9 mouse cellular contexts compared by ENCODE assay signal in the genomic region with DNA sequence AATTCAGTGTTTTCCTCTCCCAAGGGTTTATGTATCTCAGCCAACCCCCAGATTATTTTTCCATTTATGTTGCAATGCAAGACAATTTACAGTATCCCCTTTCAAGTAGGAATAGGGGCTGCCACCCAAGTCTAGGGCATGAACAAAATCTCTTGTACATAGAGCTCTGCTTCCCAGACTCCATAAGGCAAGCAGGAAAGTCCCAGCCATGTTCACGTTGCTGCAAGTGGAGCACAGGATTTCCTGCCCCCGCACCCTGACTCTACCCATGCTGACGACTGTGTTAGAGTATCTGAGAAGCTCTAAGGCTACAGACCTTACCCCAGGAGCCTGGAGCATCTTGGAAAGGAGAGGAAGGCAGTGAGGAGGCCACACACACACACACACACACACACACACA. TPM values are rescaled to one million over a fixed set of nuclear protein-coding genes. Genes with fewer than 3 reads are reported as not detected.
DNase-seq lines count a peak whose midpoint lies in the region; ATAC-seq and TF ChIP-seq lines count a peak whose summit lies in the region.
"Had no signal": no experiment of that assay in that cellular context is flagged by ENCODE, and none has a peak within 500 bp of the region (broad histone marks: within the 10 kb centered on the region; RNA-seq: fewer than 3 reads in every experiment).

No protein-coding gene starts in this region.

- H3K9me3 ChIP-seq in hindbrain, embryonic 12.5 days (replicated peaks): no peaks in the 10 kb centered on the region
- no peaks in the 10 kb centered on the region for H3K9me3 ChIP-seq in hindbrain, embryonic 11.5 days (ENCODE audit: control insufficient read depth, low read length)
- no peaks in the 10 kb centered on the region for H3K9me3 ChIP-seq in heart, embryonic 15.5 days (replicated peaks)
- no peaks in the 10 kb centered on the region for H3K9me3 ChIP-seq in midbrain, embryonic 13.5 days

- intact Hi-C loops in gastrocnemius, postnatal 14 days (cut with DNase I; ENCODE audit: low total_unique reads): no loop called here

- no peaks in the 10 kb centered on the region for H3K36me3 ChIP-seq in hindbrain, embryonic 12.5 days
- no peaks in the 10 kb centered on the region for H3K36me3 ChIP-seq in hindbrain, embryonic 11.5 days (ENCODE audit: control insufficient read depth, insufficient read depth, low read length)
- no peaks in the 10 kb centered on the region for H3K36me3 ChIP-seq in heart, embryonic 15.5 days
- no peaks in the 10 kb centered on the region for H3K36me3 ChIP-seq in midbrain, embryonic 13.5 days

- H3K4me3 ChIP-seq in hindbrain, embryonic 12.5 days: no peak overlapping the region
- H3K4me3 ChIP-seq in hindbrain, embryonic 11.5 days (ENCODE audit: low read depth, low read length): no peak overlapping the region
- H3K4me3 ChIP-seq in bone marrow, adult 2 months (replicated peaks; ENCODE audit: control insufficient read depth, low read depth, low read length): no peak overlapping the region
- H3K4me3 ChIP-seq in heart, embryonic 15.5 days: no peak overlapping the region
- no peak overlapping the region for H3K4me3 ChIP-seq in midbrain, embryonic 13.5 days (replicated peaks)

- TF ChIP-seq CTCF in bone marrow, adult 2 months (IDR thresholded peaks at IDR 0.05; ENCODE audit: control insufficient read depth, insufficient read depth, low read length): no peak

- H3K27ac ChIP-seq in hindbrain, embryonic 12.5 days: 0 out of 2 replicates have a peak overlapping the region, but pooled peaks have one; percentile 24
- H3K27ac ChIP-seq in hindbrain, embryonic 11.5 days (ENCODE audit: low read depth, low read length): no peak overlapping the region
- peak overlapping the region; percentile 51 for H3K27ac ChIP-seq in bone marrow, adult 2 months (ENCODE audit: control insufficient read depth, insufficient read depth, low read depth, low read length, poor library complexity)
- H3K27ac ChIP-seq in heart, embryonic 15.5 days: peak overlapping the region; percentile 92
- H3K27ac ChIP-seq in midbrain, embryonic 13.5 days: peak overlapping the region; percentile 51

- H3K4me2 ChIP-seq in hindbrain, embryonic 12.5 days (replicated peaks): no peak overlapping the region
- H3K4me2 ChIP-seq in hindbrain, embryonic 11.5 days (replicated peaks; ENCODE audit: low read depth, low read length): no peak overlapping the region
- H3K4me2 ChIP-seq in heart, embryonic 15.5 days: peak overlapping the region; percentile 23; the same call in 1 of the 2 replicates
- no peak overlapping the region for H3K4me2 ChIP-seq in midbrain, embryonic 13.5 days (replicated peaks)

- H3K27me3 ChIP-seq in hindbrain, embryonic 12.5 days: no peaks in the 10 kb centered on the region
- H3K27me3 ChIP-seq in hindbrain, embryonic 11.5 days (ENCODE audit: control insufficient read depth, insufficient read depth, low read length): no peaks in the 10 kb centered on the region
- no peaks in the 10 kb centered on the region for H3K27me3 ChIP-seq in heart, embryonic 15.5 days
- H3K27me3 ChIP-seq in midbrain, embryonic 13.5 days: no peaks in the 10 kb centered on the region

- ATAC-seq in hindbrain, embryonic 12.5 days (ENCODE audit: low FRiP score): no peak
- no peak for ATAC-seq in hindbrain, embryonic 11.5 days (ENCODE audit: low FRiP score)
- no peak; the same call in 1 of the 2 replicates for ATAC-seq in heart, embryonic 15.5 days (replicated peaks; ENCODE audit: insufficient number of reproducible peaks, insufficient read depth, low FRiP score, low read depth)
- no peak for ATAC-seq in midbrain, embryonic 13.5 days

- DNase-seq in hindbrain, embryonic 11.5 days (ENCODE audit: low spot score): no peak
- no peak for DNase-seq in gastrocnemius, postnatal 14 days
- no peak for DNase-seq in right cerebral cortex, postnatal 4 days
- DNase-seq in spleen, postnatal 14 days (ENCODE audit: low spot score in 2 of 2): no peak
- DNase-seq: kidney, adult 11 months had no signal

- H3K4me1 ChIP-seq in hindbrain, embryonic 12.5 days: peaks cover 15% of the 10 kb centered on the region
- H3K4me1 ChIP-seq in hindbrain, embryonic 11.5 days (replicated peaks; ENCODE audit: control insufficient read depth, insufficient read depth, low read length): no peaks in the 10 kb centered on the region
- H3K4me1 ChIP-seq in bone marrow, adult 2 months (ENCODE audit: control insufficient read depth, insufficient read depth, low read length): peaks cover 2% of the 10 kb centered on the region; the same call in 1 of the 2 replicates
- peaks cover 40% of the 10 kb centered on the region for H3K4me1 ChIP-seq in heart, embryonic 15.5 days (replicated peaks)
- peaks cover 13% of the 10 kb centered on the region for H3K4me1 ChIP-seq in midbrain, embryonic 13.5 days (replicated peaks)

- no peak for TF ChIP-seq POLR2A in bone marrow, adult 2 months (IDR thresholded peaks at IDR 0.05; ENCODE audit: borderline replicate concordance, control insufficient read depth, low read depth, low read length)

- 68% methylated on average over 3 of the region's 3 CpGs for WGBS in hindbrain, embryonic 12.5 days
- WGBS in hindbrain, embryonic 11.5 days: 52% methylated on average over 3 of the region's 3 CpGs
- 32% methylated on average over 3 of the region's 3 CpGs for WGBS in bone marrow, adult 2 months
- WGBS in heart, embryonic 15.5 days: 15% methylated on average over 3 of the region's 3 CpGs
- WGBS in midbrain, embryonic 13.5 days: 65% methylated on average over 3 of the region's 3 CpGs

- no peak overlapping the region for H3K9ac ChIP-seq in hindbrain, embryonic 12.5 days
- H3K9ac ChIP-seq in hindbrain, embryonic 11.5 days (ENCODE audit: low read depth, low read length): no peak overlapping the region
- H3K9ac ChIP-seq in heart, embryonic 15.5 days: no peak overlapping the region
- H3K9ac ChIP-seq in midbrain, embryonic 13.5 days (replicated peaks): no peak overlapping the region; the same call in 1 of the 2 replicates

RNA-seq across cellular contexts. Expression of a gene that starts 11.7 kb away (rescaled TPM):
- 2.6 and 3.6 TPM in 2 replicates for polyA plus RNA-seq in hindbrain, embryonic 12.5 days (2016; fragmentation: Nextera tagmentation; extraction: Ambion mirVana)
- polyA plus RNA-seq in hindbrain, embryonic 11.5 days (2014; fragmentation: Nextera tagmentation; extraction: Ambion mirVana): 1.9 and 2.3 TPM in 2 replicates
- 43.9 and 119 TPM in 2 replicates for polyA plus RNA-seq in bone marrow, adult 2 months (2011; ENCODE audit: insufficient read depth, insufficient read length, low replicate concordance, missing spikeins)
- polyA plus RNA-seq in heart, embryonic 15.5 days (2015; fragmentation: Nextera tagmentation; extraction: Ambion mirVana): 2.1 and 6.9 TPM in 2 replicates
- 1.1 and 1.2 TPM in 2 replicates for polyA plus RNA-seq in midbrain, embryonic 13.5 days (2015; fragmentation: Nextera tagmentation; extraction: Ambion mirVana)
- 1 to 10 TPM; 6.0 to 8.4 TPM for total RNA-seq in gastrocnemius, postnatal 14 days (2021)

RNA-seq across cellular contexts. Expression of a gene that starts 17.7 kb away (rescaled TPM):
- polyA plus RNA-seq in hindbrain, embryonic 12.5 days (2016; fragmentation: Nextera tagmentation; extraction: Ambion mirVana): 0.36 and 0.52 TPM in 2 replicates
- 0.12 and 0.38 TPM in 2 replicates for polyA plus RNA-seq in hindbrain, embryonic 11.5 days (2014; fragmentation: Nextera tagmentation; extraction: Ambion mirVana)
- polyA plus RNA-seq in bone marrow, adult 2 months (2011; ENCODE audit: insufficient read depth, insufficient read length, low replicate concordance, missing spikeins): 0.82 and 1.0 TPM in 2 replicates
- polyA plus RNA-seq in heart, embryonic 15.5 days (2015; fragmentation: Nextera tagmentation; extraction: Ambion mirVana): 4.7 and 9.0 TPM in 2 replicates
- polyA plus RNA-seq in midbrain, embryonic 13.5 days (2015; fragmentation: Nextera tagmentation; extraction: Ambion mirVana): 0.58 and 0.62 TPM in 2 replicates
- 1 to 10 TPM in 1 of 2 experiments, under 1 TPM in 1; 0.80 to 1.4 TPM for total RNA-seq in gastrocnemius, postnatal 14 days (2021)

RNA-seq across cellular contexts. Expression of a gene that starts 21.9 kb away (rescaled TPM):
- 15.7 TPM in 2 replicates for polyA plus RNA-seq in hindbrain, embryonic 12.5 days (2016; fragmentation: Nextera tagmentation; extraction: Ambion mirVana)
- 14.6 and 16.2 TPM in 2 replicates for polyA plus RNA-seq in hindbrain, embryonic 11.5 days (2014; fragmentation: Nextera tagmentation; extraction: Ambion mirVana)
- polyA plus RNA-seq in bone marrow, adult 2 months (2011; ENCODE audit: insufficient read depth, insufficient read length, low replicate concordance, missing spikeins): 1.8 and 2.8 TPM in 2 replicates
- 10.7 and 11.9 TPM in 2 replicates for polyA plus RNA-seq in heart, embryonic 15.5 days (2015; fragmentation: Nextera tagmentation; extraction: Ambion mirVana)
- polyA plus RNA-seq in midbrain, embryonic 13.5 days (2015; fragmentation: Nextera tagmentation; extraction: Ambion mirVana): 14.2 and 15.4 TPM in 2 replicates
- total RNA-seq in gastrocnemius, postnatal 14 days (2021): 1 to 10 TPM; 2.3 to 3.2 TPM

RNA-seq across cellular contexts. Expression of a gene that starts 36.9 kb away (rescaled TPM):
- 3.0 and 3.5 TPM in 2 replicates for polyA plus RNA-seq in hindbrain, embryonic 12.5 days (2016; fragmentation: Nextera tagmentation; extraction: Ambion mirVana)
- polyA plus RNA-seq in hindbrain, embryonic 11.5 days (2014; fragmentation: Nextera tagmentation; extraction: Ambion mirVana): 3.1 and 4.4 TPM in 2 replicates
- polyA plus RNA-seq in bone marrow, adult 2 months (2011; ENCODE audit: insufficient read depth, insufficient read length, low replicate concordance, missing spikeins): not detected in 2 replicates
- polyA plus RNA-seq in heart, embryonic 15.5 days (2015; fragmentation: Nextera tagmentation; extraction: Ambion mirVana): 4.8 and 8.3 TPM in 2 replicates
- 0.62 and 0.74 TPM in 2 replicates for polyA plus RNA-seq in midbrain, embryonic 13.5 days (2015; fragmentation: Nextera tagmentation; extraction: Ambion mirVana)
- 1 to 10 TPM; 1.6 to 2.0 TPM for total RNA-seq in gastrocnemius, postnatal 14 days (2021)

RNA-seq across cellular contexts. Expression of a gene that starts 59.7 kb away (rescaled TPM):
- 8.5 and 9.1 TPM in 2 replicates for polyA plus RNA-seq in hindbrain, embryonic 12.5 days (2016; fragmentation: Nextera tagmentation; extraction: Ambion mirVana)
- 11.5 and 12.7 TPM in 2 replicates for polyA plus RNA-seq in hindbrain, embryonic 11.5 days (2014; fragmentation: Nextera tagmentation; extraction: Ambion mirVana)
- 6.4 and 6.6 TPM in 2 replicates for polyA plus RNA-seq in bone marrow, adult 2 months (2011; ENCODE audit: insufficient read depth, insufficient read length, low replicate concordance, missing spikeins)
- polyA plus RNA-seq in heart, embryonic 15.5 days (2015; fragmentation: Nextera tagmentation; extraction: Ambion mirVana): 3.8 and 4.9 TPM in 2 replicates
- 8.7 and 10.2 TPM in 2 replicates for polyA plus RNA-seq in midbrain, embryonic 13.5 days (2015; fragmentation: Nextera tagmentation; extraction: Ambion mirVana)
- 1 to 10 TPM; 7.2 to 9.5 TPM for total RNA-seq in gastrocnemius, postnatal 14 days (2021)
